Mouse (Mus musculus): ENCODE data around the gene Tmem132d. TPM values are rescaled to one million over a fixed set of nuclear protein-coding genes. Genes with fewer than 3 reads are reported as not detected.

The Tmem132d gene
- polyA plus RNA-seq, 1 experiment from 2014 or later: 3.2 TPM

- Histone ChIP-seq H3K36me3 (replicated peaks) (no peaks in the 10 kb centered on the region), H3K4me3 (no peak overlapping the region), H3K9me3 (no peaks in the 10 kb centered on the region), H3K27me3 (replicated peaks) (no peaks in the 10 kb centered on the region), H3K4me2 (no peak overlapping the region), H3K4me1 (no peaks in the 10 kb centered on the region), H3K9ac (no peak overlapping the region), H3K27ac (no peak overlapping the region)
- 94% methylated on average over 3 of the region's 3 CpGs for WGBS
- no peak for ATAC-seq (replicated peaks)
Measured at GRCm38 (mm10) chr5:128404223-128404622, 28.7 kb downstream of the Tmem132d start.

- H3K36me3 ChIP-seq (replicated peaks): no peaks in the 10 kb centered on the region
- H3K4me3 ChIP-seq: no peak overlapping the region
- H3K27ac ChIP-seq: no peak overlapping the region
- H3K4me1 ChIP-seq: no peaks in the 10 kb centered on the region
- H3K4me2 ChIP-seq: no peak overlapping the region
- WGBS: 82% methylated on average over 3 of the region's 3 CpGs
- H3K9ac ChIP-seq: no peak overlapping the region
- H3K9me3 ChIP-seq: no peaks in the 10 kb centered on the region; the same call in 1 of the 2 replicates
- ATAC-seq (replicated peaks): no peak
- H3K27me3 ChIP-seq (replicated peaks): no peaks in the 10 kb centered on the region
Measured at GRCm38 (mm10) chr5:128392372-128392771, 40.5 kb downstream of the Tmem132d start.

DNA sequence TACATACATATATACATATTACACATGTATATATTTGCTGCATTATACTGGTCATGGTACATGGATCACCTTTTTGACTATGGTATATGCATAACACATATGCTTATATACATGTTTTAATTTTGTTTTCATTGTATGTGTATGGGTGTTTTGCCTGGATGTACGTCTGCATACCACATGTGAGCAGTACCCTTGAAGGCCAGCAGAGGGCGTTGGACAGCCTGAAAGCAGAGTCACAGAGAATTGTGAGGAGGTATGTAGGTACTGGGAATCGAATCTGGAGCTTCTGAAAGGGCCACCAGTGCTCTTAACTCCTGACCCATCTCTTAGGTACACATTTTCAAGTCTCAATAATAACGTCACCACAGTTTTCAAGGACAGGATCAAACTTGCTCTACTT, 43.2 kb downstream of the Tmem132d start:
- Histone ChIP-seq H3K36me3 (replicated peaks) (no peaks in the 10 kb centered on the region), H3K9ac (no peak overlapping the region)

DNA sequence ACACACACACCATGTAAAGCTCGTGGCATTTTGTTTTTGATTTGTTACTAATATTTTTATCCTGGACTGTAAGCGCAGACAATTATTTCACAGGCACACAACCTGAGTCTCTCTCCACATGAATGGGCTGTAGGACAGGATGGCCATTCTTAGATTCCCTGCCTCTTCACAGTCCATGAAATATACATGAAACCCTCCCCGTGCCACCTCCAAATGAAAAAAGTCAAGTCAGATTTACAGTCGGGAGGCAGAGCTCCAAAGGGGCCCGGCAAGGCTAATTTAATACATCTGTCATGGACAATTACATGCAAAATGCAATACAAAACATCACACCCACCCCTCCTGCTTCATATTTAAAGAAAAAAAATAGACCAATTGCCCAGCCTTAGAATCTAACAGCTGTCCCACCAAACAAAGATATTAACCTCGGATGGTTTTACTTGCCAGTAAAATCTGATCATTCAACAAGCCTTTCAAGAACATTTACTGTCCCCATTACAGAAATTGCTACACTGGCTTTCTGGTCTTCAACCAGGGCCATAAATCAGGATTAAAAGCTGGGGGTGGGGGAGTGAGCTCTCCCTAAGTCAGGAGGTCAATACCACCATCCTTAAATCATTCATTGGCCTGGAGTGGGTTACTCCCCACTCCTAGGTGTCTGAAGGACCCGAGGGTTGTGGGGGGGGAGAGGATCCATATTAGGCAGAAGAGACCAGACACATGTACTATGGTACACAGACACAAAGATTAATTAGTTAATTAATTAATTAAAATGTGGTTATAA, 44.3 kb downstream of the Tmem132d start:
- 43% methylated on average over 7 of the region's 7 CpGs for WGBS
- no peak for ATAC-seq (replicated peaks)

More for the DNA sequence above, 43.2 kb downstream of the Tmem132d start:
- Histone ChIP-seq H3K4me3 (no peak overlapping the region), H3K27ac (no peak overlapping the region), H3K4me1 (no peaks in the 10 kb centered on the region), H3K27me3 (replicated peaks) (no peaks in the 10 kb centered on the region), H3K4me2 (no peak overlapping the region), H3K9me3 (no peaks in the 10 kb centered on the region)
- no peak for ATAC-seq (replicated peaks)
- 49% methylated on average over 4 of the region's 4 CpGs for WGBS

GRCm38 (mm10) chr5:128369814-128370213, 63.1 kb downstream of the Tmem132d start:
- no peak for ATAC-seq (replicated peaks)
- 89% methylated on average over 3 of the region's 3 CpGs for WGBS
- Histone ChIP-seq H3K36me3 (replicated peaks) (no peaks in the 10 kb centered on the region), H3K4me3 (no peak overlapping the region), H3K27me3 (replicated peaks) (no peaks in the 10 kb centered on the region), H3K4me1 (no peaks in the 10 kb centered on the region), H3K4me2 (no peak overlapping the region), H3K9me3 (no peaks in the 10 kb centered on the region), H3K9ac (no peak overlapping the region), H3K27ac (no peak overlapping the region)

More for the DNA sequence above, 44.3 kb downstream of the Tmem132d start:
- Histone ChIP-seq H3K27me3 (replicated peaks) (no peaks in the 10 kb centered on the region), H3K4me1 (no peaks in the 10 kb centered on the region), H3K4me3 (no peak overlapping the region), H3K9me3 (no peaks in the 10 kb centered on the region), H3K4me2 (no peak overlapping the region), H3K9ac (no peak overlapping the region), H3K27ac (no peak overlapping the region), H3K36me3 (replicated peaks) (no peaks in the 10 kb centered on the region)

GRCm38 (mm10) chr5:128369111-128369510, 63.8 kb downstream of the Tmem132d start:
- no peak overlapping the region for H3K4me3 ChIP-seq
- H3K27me3 ChIP-seq (replicated peaks): no peaks in the 10 kb centered on the region
- H3K27ac ChIP-seq: no peak overlapping the region
- no peaks in the 10 kb centered on the region for H3K9me3 ChIP-seq
- no peak for ATAC-seq (replicated peaks)
- 83% methylated on average over 7 of the region's 7 CpGs for WGBS
- H3K4me2 ChIP-seq: no peak overlapping the region
- no peaks in the 10 kb centered on the region for H3K36me3 ChIP-seq (replicated peaks)
- H3K4me1 ChIP-seq: no peaks in the 10 kb centered on the region
- H3K9ac ChIP-seq: no peak overlapping the region

DNA sequence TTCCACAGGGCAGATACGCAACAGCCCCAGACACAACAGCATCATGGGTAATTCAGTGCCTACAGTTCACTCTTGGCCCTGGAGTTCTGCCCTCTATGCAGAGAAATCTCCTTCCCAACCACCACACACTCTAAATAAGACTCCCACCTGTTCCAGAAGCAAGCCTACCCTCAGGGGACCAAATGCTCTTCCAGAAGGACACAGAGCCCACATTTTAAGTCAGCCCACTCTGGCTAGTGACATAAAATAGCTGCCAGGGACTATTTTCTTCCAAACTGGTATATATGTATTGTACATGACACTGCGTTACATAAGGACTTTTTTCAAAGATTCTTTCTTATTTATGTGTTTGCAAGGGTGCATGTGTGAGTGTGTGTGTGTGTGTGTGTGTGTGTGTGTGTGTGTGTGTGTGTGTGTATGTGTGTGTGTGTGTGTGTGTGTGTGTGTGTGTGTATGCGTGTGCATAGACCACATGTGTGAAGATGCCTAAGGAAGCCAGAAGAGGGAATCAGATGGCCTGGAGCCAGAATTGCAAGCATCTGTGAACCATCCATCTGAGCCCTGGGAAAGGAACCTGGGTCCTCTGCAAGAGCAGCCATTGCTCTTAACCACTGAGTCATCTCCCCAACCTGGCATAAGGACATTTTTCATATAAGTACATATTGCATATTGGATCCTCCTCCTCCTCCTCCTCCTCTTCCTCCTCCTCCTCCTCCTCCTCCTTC, 67.5 kb downstream of the Tmem132d start:
- H3K27me3 ChIP-seq (replicated peaks): no peaks in the 10 kb centered on the region
- WGBS: 96% methylated on average over 3 of the region's 3 CpGs
- no peak for ATAC-seq (replicated peaks)
- H3K4me3 ChIP-seq: no peak overlapping the region
- no peak overlapping the region for H3K9ac ChIP-seq
- H3K4me2 ChIP-seq: no peak overlapping the region
- no peaks in the 10 kb centered on the region for H3K4me1 ChIP-seq
- H3K27ac ChIP-seq: no peak overlapping the region
- H3K9me3 ChIP-seq: no peaks in the 10 kb centered on the region
- no peaks in the 10 kb centered on the region for H3K36me3 ChIP-seq (replicated peaks)

- H3K27ac ChIP-seq: no peak overlapping the region
- no peak for ATAC-seq (replicated peaks)
- H3K4me1 ChIP-seq: no peaks in the 10 kb centered on the region
- H3K27me3 ChIP-seq (replicated peaks): no peaks in the 10 kb centered on the region
- no peak overlapping the region for H3K9ac ChIP-seq
- WGBS: 59% methylated on average over 23 of the region's 23 CpGs
- no peak overlapping the region for H3K4me2 ChIP-seq
- no peaks in the 10 kb centered on the region for H3K9me3 ChIP-seq
- no peaks in the 10 kb centered on the region for H3K36me3 ChIP-seq (replicated peaks)
- H3K4me3 ChIP-seq: no peak overlapping the region
Measured at GRCm38 (mm10) chr5:128360946-128361675, 71.8 kb downstream of the Tmem132d start.

GRCm38 (mm10) chr5:128348835-128349234, 84.0 kb downstream of the Tmem132d start:
- H3K9ac ChIP-seq: no peak overlapping the region
- ATAC-seq (replicated peaks): no peak
- no peaks in the 10 kb centered on the region for H3K9me3 ChIP-seq
- WGBS: 49% methylated on average over 2 of the region's 2 CpGs
- H3K27me3 ChIP-seq (replicated peaks): no peaks in the 10 kb centered on the region
- H3K36me3 ChIP-seq (replicated peaks): no peaks in the 10 kb centered on the region
- H3K4me2 ChIP-seq: no peak overlapping the region
- H3K27ac ChIP-seq: no peak overlapping the region
- H3K4me1 ChIP-seq: no peaks in the 10 kb centered on the region
- no peak overlapping the region for H3K4me3 ChIP-seq

- H3K27ac ChIP-seq: no peak overlapping the region
- 81% methylated on average over 7 of the region's 7 CpGs for WGBS
- no peaks in the 10 kb centered on the region for H3K9me3 ChIP-seq
- H3K4me1 ChIP-seq: peaks cover 5% of the 10 kb centered on the region; the same call in 1 of the 2 replicates
- H3K36me3 ChIP-seq (replicated peaks): no peaks in the 10 kb centered on the region
- no peak overlapping the region for H3K4me2 ChIP-seq
- H3K9ac ChIP-seq: no peak overlapping the region
- H3K27me3 ChIP-seq (replicated peaks): no peaks in the 10 kb centered on the region
- no peak overlapping the region for H3K4me3 ChIP-seq
- ATAC-seq (replicated peaks): no peak
Measured at GRCm38 (mm10) chr5:128336841-128337240, 96.0 kb downstream of the Tmem132d start.

- Histone ChIP-seq H3K27me3 (replicated peaks) (no peaks in the 10 kb centered on the region), H3K9ac (no peak overlapping the region), H3K27ac (no peak overlapping the region), H3K9me3 (no peaks in the 10 kb centered on the region), H3K36me3 (replicated peaks) (no peaks in the 10 kb centered on the region), H3K4me3 (no peak overlapping the region), H3K4me2 (no peak overlapping the region), H3K4me1 (peaks cover 5% of the 10 kb centered on the region; the same call in 1 of the 2 replicates)
- ATAC-seq (replicated peaks): no peak
- 88% methylated on average over 7 of the region's 7 CpGs for WGBS
Measured at GRCm38 (mm10) chr5:128332766-128333165, 100.1 kb downstream of the Tmem132d start.

GRCm38 (mm10) chr5:128330351-128330750, 102.5 kb downstream of the Tmem132d start:
- Histone ChIP-seq H3K9me3 (no peaks in the 10 kb centered on the region), H3K36me3 (replicated peaks) (no peaks in the 10 kb centered on the region), H3K4me2 (no peak overlapping the region), H3K4me1 (peaks cover 5% of the 10 kb centered on the region; the same call in 1 of the 2 replicates), H3K27ac (no peak overlapping the region), H3K4me3 (no peak overlapping the region), H3K27me3 (replicated peaks) (no peaks in the 10 kb centered on the region), H3K9ac (no peak overlapping the region)
- ATAC-seq (replicated peaks): no peak
- WGBS: 93% methylated on average over 8 of the region's 8 CpGs
